Mouse (Mus musculus) G1E (cell line): ENCODE measurements around the gene Cog5. TPM values are rescaled to one million over a fixed set of nuclear protein-coding genes. Genes with fewer than 3 reads are reported as not detected.

Experiments
- ATAC-seq: 2 replicates; pipeline ENCODE4 v1.8.0; 2016; ENCODE audit warnings: mild to moderate bottlenecking; ENCODE audit not compliant: insufficient number of reproducible peaks, poor library complexity, low FRiP score, severe bottlenecking; ENCODE audit errors: extremely low read depth
- DNase-seq: peaks from one replicate; pipeline ENCODE4 v3.0.0; 2012; ENCODE audit warnings: low spot score
- H3K27me3 ChIP-seq: 2 replicates; pipeline ENCODE4 v1.6.1; 2012; ENCODE audit warnings: mild to moderate bottlenecking, low read length, inconsistent platforms; ENCODE audit not compliant: insufficient read depth
- H3K36me3 ChIP-seq: replicated peaks from 2 replicates; pipeline ENCODE3; 2012; ENCODE audit warnings: mild to moderate bottlenecking, inconsistent platforms
- H3K4me1 ChIP-seq: 2 replicates; pipeline ENCODE4 v1.6.1; 2012; ENCODE audit warnings: low read depth, low read length, inconsistent platforms, mixed read lengths; ENCODE audit not compliant: insufficient read depth
- H3K4me3 ChIP-seq: 2 replicates; pipeline ENCODE4 v1.5.1; 2012; ENCODE audit warnings: low read depth, mild to moderate bottlenecking, inconsistent platforms, low read length, moderate library complexity, mixed read lengths
- H3K9me3 ChIP-seq: replicated peaks from 2 replicates; pipeline ENCODE4 v1.6.1; 2012; ENCODE audit warnings: inconsistent platforms
- CTCF ChIP-seq: IDR thresholded peaks from 2 replicates; pipeline ENCODE4 v1.5.1; 2012; ENCODE audit warnings: low read depth, low read length, inconsistent platforms, mixed read lengths
- GATA1 ChIP-seq: IDR thresholded peaks from 2 replicates; pipeline ENCODE4 v1.6.1; 2012; ENCODE audit warnings: borderline replicate concordance, low read length, inconsistent platforms, mixed read lengths
- GATA2 ChIP-seq: IDR thresholded peaks from 2 replicates; pipeline ENCODE4 v1.6.1; 2012; ENCODE audit warnings: low read depth, low read length, inconsistent platforms, borderline replicate concordance
- POLR2AphosphoS5 ChIP-seq: IDR thresholded peaks from 2 replicates; pipeline ENCODE4 v1.6.1; 2012; ENCODE audit warnings: low read depth, low read length, inconsistent platforms; ENCODE audit not compliant: insufficient replicate concordance
- TAL1 ChIP-seq: conservative IDR thresholded peaks from 2 replicates; pipeline ENCODE4 v1.6.1; 2012; ENCODE audit warnings: low read depth, low read length, inconsistent platforms, mixed read lengths
- polyA plus RNA-seq: library from polyadenylated mRNA; stranded (reverse); fragments of >175 nt; gene quantifications from 2 replicates; pipeline ENCODE4 v1.2.3, GENCODE M21; 2012
- total RNA-seq, 2 experiments: library from RNA; stranded (forward) in 1 of 2; stranded (reverse) in 1 of 2; fragments of 200-1000 nt in 1 of 2; fragments of >200 nt in 1 of 2; fragmentation: Nextera tagmentation in 1 of 2; gene quantifications; 2 replicates each; pipeline ENCODE4 v1.2.3; 2014 to 2017

Gene Cog5
- total and polyA plus RNA-seq, 3 experiments: 4.7 to 142 (median 101) TPM

DNA sequence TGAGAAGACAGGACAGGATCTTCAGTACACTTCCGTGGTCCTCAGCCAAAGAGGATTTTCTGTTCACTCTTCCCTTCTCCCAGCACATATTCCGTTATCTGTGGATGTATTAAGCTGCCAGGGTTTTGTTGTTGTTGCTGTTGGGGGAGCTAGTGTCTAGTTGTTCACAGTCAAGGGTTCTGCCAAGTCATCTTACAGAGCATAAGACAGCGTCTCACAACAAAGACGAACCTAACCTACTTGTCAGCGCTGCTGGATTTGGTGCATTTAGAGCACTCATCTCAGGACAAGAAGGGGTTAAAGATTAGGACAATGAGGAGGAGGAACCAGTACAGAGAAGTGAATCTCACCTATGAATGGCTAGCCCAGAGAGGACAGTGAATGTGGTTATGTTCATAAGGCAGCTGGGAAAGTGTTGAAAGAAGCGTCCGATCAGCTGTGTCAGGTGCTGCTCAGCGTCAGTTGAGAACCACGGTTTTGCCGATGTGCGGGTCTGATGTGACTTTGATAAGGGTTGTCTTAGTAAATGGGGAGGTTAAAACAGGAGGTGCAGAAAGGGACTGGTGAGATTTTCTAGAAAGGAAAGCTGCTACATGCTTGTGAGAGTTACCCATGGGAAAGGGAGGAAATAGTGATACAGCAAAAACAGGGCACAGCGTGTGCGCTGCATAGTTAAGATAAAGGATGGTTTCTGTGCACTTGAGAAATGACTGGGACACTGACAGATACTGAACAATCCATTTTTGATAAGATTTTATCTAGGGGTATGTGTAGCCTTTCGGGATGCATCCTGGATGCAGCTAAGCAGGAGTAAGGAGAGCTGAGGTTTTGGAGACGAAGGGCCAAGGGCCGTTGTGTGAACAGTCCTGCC is 208.2 kb downstream of the Cog5 start:
- H3K27me3 ChIP-seq: no peaks in the 10 kb centered on the region
- peak; percentile 90 for ATAC-seq
- peak; percentile 26 for DNase-seq
- H3K4me3 ChIP-seq: no peak overlapping the region; the same call in 1 of the 2 replicates
- TF ChIP-seq TAL1 (peak; percentile 59), GATA2 (no peak)
- H3K4me1 ChIP-seq: peaks cover 19% of the 10 kb centered on the region
- peaks cover 8% of the 10 kb centered on the region for H3K36me3 ChIP-seq
- no peaks in the 10 kb centered on the region for H3K9me3 ChIP-seq

DNA sequence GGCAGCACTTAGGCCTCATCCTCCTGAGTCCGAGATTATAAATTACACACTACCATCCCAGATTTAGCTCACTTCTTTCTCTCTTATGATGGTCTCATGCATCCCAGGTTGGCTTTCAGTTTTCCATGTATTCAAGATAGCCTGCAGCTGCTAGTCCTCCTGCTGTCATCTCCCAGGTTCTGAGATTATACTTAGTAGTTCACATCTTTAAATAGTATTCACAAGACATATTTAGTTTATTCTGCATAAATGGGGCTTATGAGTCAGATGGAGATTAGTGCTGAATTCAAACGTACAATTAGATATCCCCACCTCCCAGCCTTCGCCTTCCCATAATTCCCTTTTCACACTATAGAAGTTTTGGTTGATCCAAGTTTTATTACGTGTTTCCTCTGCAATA is 222.1 kb downstream of the Cog5 start:
- Histone ChIP-seq H3K4me3 (no peak overlapping the region), H3K4me1 (no peaks in the 10 kb centered on the region), H3K27me3 (no peaks in the 10 kb centered on the region), H3K9me3 (no peaks in the 10 kb centered on the region), H3K36me3 (peaks cover 25% of the 10 kb centered on the region)
- ATAC-seq (no peak), DNase-seq (no peak)
- TF ChIP-seq POLR2AphosphoS5 (no peak), GATA1 (no peak), GATA2 (no peak), TAL1 (no peak), CTCF (no peak)

DNA sequence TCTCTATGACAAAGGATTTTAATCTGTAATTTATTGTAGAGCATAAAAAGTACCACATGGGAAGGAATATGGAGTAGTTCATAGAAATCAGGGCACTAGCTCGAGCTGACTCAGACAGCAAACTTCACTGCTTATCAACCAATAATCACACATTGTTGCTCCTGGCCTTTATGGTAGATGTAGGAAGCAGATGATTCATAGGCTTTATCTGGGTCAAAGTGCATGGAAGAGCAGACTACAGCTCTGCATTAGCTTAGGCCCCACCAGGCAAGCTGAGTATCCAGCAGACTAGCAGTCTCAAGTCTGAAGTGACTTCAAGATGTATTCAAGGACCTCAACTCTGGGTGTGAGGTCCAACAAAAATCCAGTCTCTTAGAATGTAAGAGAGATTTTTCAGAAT is 228.1 kb downstream of the Cog5 start:
- ATAC-seq (no peak), DNase-seq (no peak)
- TF ChIP-seq GATA1 (no peak), CTCF (no peak), POLR2AphosphoS5 (no peak), TAL1 (no peak), GATA2 (no peak)
- Histone ChIP-seq H3K27me3 (no peaks in the 10 kb centered on the region), H3K4me3 (no peak overlapping the region), H3K36me3 (peaks cover 36% of the 10 kb centered on the region), H3K9me3 (no peaks in the 10 kb centered on the region), H3K4me1 (no peaks in the 10 kb centered on the region)

DNA sequence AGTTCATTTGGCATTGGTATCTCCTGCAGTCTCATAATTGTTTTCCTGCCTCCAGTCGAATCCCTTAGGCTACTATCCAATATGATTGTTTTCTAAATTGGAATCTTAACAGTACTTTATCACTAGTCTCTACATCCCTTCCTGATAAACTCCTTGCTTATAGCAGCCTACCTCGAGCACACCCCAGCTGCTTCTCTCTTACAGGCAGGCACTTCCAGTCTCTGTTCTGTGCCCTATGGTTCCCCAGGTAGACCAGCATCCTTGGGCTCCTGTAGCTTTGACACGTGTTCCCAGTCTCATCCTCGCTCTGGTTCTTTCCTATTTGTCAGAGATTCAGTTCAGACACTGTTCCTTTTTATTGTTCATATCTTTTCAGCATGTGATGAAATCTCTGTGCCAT is 229.7 kb downstream of the Cog5 start:
- no peak for TF ChIP-seq GATA1
- H3K4me3 ChIP-seq: no peak overlapping the region
- H3K27me3 ChIP-seq: no peaks in the 10 kb centered on the region
- H3K36me3 ChIP-seq: peaks cover 48% of the 10 kb centered on the region
- no peaks in the 10 kb centered on the region for H3K4me1 ChIP-seq
- no peaks in the 10 kb centered on the region for H3K9me3 ChIP-seq
- ATAC-seq (no peak), DNase-seq (no peak)

DNA sequence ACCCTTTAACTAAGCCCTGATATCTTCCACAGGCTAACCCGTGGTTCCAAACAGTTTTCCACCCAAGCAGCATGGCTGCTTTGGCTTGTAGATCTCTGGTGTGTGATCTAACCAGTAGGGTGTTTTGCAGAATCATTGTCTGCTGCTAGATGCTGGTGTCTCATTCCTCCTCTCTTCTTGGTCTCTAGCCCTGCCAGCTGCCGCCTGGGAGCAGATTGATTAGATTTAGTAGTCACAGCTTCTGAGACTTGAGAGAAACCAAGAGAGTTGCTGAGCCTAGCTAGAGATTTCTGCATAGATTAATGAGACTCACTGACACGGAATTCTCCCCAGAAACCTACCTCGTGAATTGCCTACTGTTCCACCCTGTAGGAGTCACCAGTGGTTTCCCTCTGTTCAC is 230.4 kb downstream of the Cog5 start:
- DNase-seq (no peak), ATAC-seq (no peak)
- H3K27me3 ChIP-seq: no peaks in the 10 kb centered on the region
- no peaks in the 10 kb centered on the region for H3K9me3 ChIP-seq
- H3K4me3 ChIP-seq: no peak overlapping the region
- TF ChIP-seq CTCF: no peak
- no peak for TF ChIP-seq GATA1
- no peak for TF ChIP-seq TAL1
- no peak for TF ChIP-seq GATA2
- no peak for TF ChIP-seq POLR2AphosphoS5
- H3K36me3 ChIP-seq: peaks cover 53% of the 10 kb centered on the region
- no peaks in the 10 kb centered on the region for H3K4me1 ChIP-seq

DNA sequence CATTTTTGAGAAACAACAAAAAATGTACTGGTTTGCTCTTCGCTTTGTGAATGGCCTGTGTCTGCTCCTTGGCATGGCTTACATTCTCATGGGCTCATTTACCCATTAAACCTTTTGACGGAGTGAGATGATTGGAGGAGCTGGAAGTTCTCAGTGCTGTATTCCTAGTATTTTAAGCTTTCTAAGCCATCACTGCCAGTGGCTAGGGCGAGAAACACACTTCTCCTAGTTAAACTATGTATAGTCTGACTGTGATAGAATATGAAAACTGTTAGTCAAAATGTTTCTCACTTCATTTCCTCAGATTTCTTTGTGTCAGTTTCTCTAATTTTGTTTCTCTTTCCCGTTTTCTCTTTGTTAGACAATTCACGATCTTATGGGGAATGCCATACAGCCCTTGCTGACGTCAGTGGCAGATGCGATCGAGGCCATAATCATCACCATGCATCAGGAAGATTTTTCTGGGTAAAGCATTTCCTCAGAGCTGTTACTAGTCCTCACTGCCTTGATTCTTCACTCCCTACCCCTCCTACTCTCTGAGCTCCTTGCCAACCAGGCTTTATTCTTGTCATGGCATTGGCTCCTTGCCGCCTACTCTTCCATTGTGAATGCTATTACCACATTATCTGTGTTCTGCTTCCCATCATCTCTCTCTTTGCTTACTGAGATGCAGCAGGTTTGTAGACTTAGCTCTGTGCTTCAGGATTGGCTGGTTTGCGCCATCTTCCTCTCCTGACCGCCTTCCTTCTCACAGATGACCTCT is 231.4 kb downstream of the Cog5 start:
- ATAC-seq (no peak), DNase-seq (no peak)
- TF ChIP-seq TAL1 (no peak), GATA2 (no peak), POLR2AphosphoS5 (no peak)
- H3K27me3 ChIP-seq: no peaks in the 10 kb centered on the region
- peaks cover 60% of the 10 kb centered on the region for H3K36me3 ChIP-seq
- no peaks in the 10 kb centered on the region for H3K4me1 ChIP-seq
- no peak overlapping the region for H3K4me3 ChIP-seq
- no peaks in the 10 kb centered on the region for H3K9me3 ChIP-seq

DNA sequence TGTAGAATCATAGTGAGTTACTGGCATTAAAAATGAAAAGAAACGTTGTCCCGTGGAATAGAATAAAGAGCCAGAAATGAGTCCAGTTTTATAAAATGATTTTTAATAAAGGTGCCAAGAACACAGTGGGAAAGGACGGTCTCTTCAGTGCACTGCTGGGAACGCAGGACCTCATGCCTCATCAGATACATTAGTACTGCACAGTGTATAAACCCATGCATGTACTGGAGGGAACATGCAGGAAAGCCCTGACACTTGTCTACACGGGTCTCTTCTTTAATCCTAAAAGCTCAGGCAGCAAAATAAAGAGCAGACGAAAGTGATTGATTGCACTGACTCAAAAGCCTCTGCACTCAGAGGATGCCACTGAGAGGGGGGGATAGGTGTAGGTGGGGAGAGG is 236.0 kb downstream of the Cog5 start:
- no peaks in the 10 kb centered on the region for H3K4me1 ChIP-seq
- ATAC-seq (no peak), DNase-seq (no peak)
- peaks cover 67% of the 10 kb centered on the region for H3K36me3 ChIP-seq
- H3K4me3 ChIP-seq: no peak overlapping the region
- TF ChIP-seq TAL1 (no peak), GATA2 (no peak), GATA1 (no peak), POLR2AphosphoS5 (no peak), CTCF (no peak)
- no peaks in the 10 kb centered on the region for H3K27me3 ChIP-seq
- H3K9me3 ChIP-seq: no peaks in the 10 kb centered on the region
